Mouse (Mus musculus) olfactory bulb, adult 2 months (tissue): ENCODE results near the gene Tmem245.

Experiments
- CTCF ChIP-seq: fragments of 200-500 bp; IDR thresholded peaks from 2 replicates; pipeline ENCODE4 v1.5.1; 2012; ENCODE audit warnings: low read depth, mild to moderate bottlenecking, low read length, moderate library complexity; ENCODE audit not compliant: insufficient read depth
- POLR2A ChIP-seq: fragments of 200-500 bp; IDR thresholded peaks from 2 replicates; pipeline ENCODE4 v1.6.1; 2012; ENCODE audit warnings: mild to moderate bottlenecking, low read depth, low read length, moderate library complexity; ENCODE audit not compliant: insufficient read depth

DNA sequence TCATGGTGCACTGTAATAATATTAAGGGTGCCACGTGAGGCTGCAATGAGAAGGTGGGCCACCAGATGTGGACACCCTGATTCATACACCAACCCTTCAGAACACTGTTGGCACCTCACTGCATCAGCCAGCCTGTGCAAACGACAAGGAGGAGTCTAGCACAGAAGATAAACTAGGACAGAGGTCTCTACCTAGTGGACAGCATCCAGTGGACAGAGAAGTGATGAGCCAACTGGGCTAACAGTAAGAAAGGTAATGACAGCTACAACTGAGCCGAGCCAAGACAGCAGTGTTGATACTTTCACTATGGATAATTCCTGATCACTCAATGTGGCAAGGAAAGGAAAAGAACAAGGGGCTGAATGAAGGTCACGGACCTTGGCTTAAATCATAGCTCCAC, 14.1 kb downstream of the Tmem245 start:
- TF ChIP-seq POLR2A = no peak
- no peak for TF ChIP-seq CTCF
